Mouse (Mus musculus) CD4-positive helper T cell, adult 2 months (primary cell): Measurements from ENCODE around the gene Bhlhe23.

Experiments
- DNase-seq: peaks from one replicate; pipeline ENCODE4 v3.0.0-alpha.2; 2012; ENCODE audit warnings: low read depth, missing footprints, low spot score

Gene Bhlhe23

DNA sequence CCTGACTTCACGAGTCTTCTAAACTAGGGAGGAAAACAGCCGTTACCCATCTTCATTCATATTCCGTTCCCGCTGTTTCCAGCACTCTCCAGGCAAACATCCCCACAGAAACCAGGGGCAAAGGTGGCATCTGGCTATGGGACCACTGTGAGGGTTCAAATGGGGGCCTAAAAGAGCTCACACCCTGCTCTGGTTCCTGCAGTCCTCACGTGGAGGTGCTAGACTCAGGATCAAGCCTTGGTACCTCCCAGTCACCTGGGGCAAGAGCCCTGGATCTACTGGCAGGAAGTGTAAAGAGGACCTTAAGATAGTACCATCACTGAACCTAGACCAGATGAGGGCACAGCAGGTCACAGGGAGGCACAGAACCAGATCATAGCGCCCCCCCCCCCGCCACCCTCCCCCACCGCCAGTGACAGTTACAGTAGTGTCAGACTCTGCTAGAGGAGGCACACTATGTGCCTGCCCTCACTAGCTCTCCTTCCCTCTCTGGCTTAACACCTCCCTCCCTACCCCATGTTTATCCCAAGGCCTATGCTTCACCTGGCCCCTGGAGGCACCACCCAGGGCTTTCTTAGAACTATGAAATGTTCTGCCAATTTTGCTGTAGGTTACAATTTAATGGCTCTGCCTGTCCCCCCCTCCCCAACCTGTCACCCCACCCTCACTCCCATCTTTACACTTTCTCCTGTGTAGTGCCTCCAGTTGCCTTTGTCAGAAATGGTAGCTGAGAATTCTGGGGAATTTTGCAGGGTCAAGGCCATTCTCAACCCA lies 50.7 kb downstream of the Bhlhe23 start:
- DNase-seq = peak; percentile 30

DNA sequence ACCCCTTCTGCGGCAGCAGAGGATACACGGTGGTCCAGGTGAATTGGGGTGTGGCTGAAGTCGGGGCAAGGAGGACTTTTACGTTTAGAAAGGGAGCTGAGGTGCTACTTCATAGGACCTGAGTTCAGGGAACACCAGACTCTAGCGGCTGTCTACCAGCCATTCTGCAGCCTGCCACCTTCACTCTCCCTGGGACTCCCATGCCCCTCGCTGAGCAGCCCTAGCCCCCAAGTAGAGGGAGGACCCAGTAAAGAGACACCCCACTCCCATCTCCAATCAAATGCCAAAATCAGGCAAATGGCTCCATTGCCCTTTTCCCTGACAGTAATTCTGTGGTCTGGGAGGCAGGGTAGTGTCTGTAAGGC lies 51.3 kb downstream of the Bhlhe23 start:
- no peak for DNase-seq

DNA sequence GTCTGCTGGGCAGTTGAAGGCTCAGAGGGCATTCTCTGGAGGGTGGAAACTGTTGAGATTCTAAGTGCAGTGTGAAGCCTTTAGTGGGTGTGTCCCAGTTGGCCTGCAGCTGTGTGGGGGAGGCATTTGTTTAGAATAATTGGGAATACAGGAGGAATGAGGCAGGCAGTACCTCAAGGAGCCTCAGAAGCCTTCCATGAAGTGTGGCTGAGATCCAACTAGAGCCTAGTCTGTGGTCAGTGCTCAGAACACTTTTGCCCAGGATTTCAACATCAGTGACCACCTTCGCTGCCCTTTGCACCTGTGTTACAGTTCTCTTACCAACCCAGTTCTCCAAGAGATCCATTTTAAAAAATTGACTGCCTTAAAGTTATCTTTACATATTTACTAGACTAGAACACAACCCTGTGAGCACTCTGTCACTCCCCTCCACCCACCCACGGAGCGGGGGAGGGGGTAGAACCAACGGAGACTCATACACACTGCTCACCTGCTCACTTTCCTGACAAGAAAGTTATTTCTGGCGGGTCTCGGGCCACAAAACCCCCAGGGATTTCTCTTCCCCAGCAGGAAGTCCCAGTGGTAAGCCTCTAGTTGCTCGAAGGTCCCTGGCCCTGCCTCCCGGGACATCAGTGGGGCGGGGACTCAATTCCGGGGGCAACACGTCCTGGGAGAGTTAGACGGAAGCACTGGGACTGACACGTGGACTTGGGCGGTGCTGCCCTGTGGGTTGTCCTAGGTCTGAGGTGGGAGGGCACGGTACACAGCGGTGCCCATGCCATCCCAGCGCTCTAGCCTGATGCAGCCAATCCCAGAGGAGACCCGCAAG lies 51.9 kb downstream of the Bhlhe23 start, which contains the start of gene Slc17a9:
Gene Slc17a9 (plus strand): TSS at position 679 of the 829 bp plus-strand sequence.
- peak; percentile 72 for DNase-seq
